Mouse (Mus musculus) liver, embryonic 14.5 days (tissue): ENCODE results near the gene Evi5. TPM values are rescaled to one million over a fixed set of nuclear protein-coding genes. Genes with fewer than 3 reads are reported as not detected.

Source experiments
- ATAC-seq: fragments of 200-750 bp; cut with Nextera tagmentation; 2 replicates; pipeline ENCODE4 v1.8.0; 2017; ENCODE audit warnings: moderate number of reproducible peaks, mild to moderate bottlenecking, moderate library complexity; ENCODE audit not compliant: insufficient read depth
- DNase-seq, 3 experiments: peaks; one replicate each; pipeline ENCODE4 v3.0.0-alpha.2; 2012 to 2013; ENCODE audit warnings: low read depth in 3 of 3, low spot score in 3 of 3
- H3K27ac ChIP-seq: fragments of 300-500 bp; sonication (generic); 2 replicates; pipeline ENCODE4 v1.5.1; 2014; ENCODE audit warnings: moderate library complexity, mild to moderate bottlenecking, control low read depth, inconsistent platforms
- H3K27me3 ChIP-seq: fragments of 300-500 bp; sonication (generic); 2 replicates; pipeline ENCODE4 v1.6.1; 2014; ENCODE audit warnings: mild to moderate bottlenecking, low read length, moderate library complexity; ENCODE audit not compliant: control insufficient read depth, insufficient read depth
- H3K36me3 ChIP-seq: fragments of 300-500 bp; sonication (generic); replicated peaks from 2 replicates; pipeline ENCODE4 v1.6.1; 2014; ENCODE audit warnings: low read depth; ENCODE audit not compliant: control insufficient read depth, insufficient read depth
- H3K4me1 ChIP-seq, 2 experiments: fragments of 200-500 bp in 1 of 2; fragments of 300-500 bp in 1 of 2; sonication (generic) in 1 of 2; replicated peaks; 2 replicates each; pipeline ENCODE4 v1.6.1; 2012 to 2014; ENCODE audit warnings: antibody characterized with exemption in 1 of 2, inconsistent platforms in 1 of 2, low read length in 1 of 2; ENCODE audit not compliant: control insufficient read depth in 2 of 2, insufficient read depth in 2 of 2
- H3K4me2 ChIP-seq: fragments of 300-500 bp; sonication (generic); 2 replicates; pipeline ENCODE4 v1.6.1; 2014; ENCODE audit warnings: low read depth, mild to moderate bottlenecking, control low read depth, moderate library complexity
- H3K4me3 ChIP-seq, 2 experiments: fragments of 200-500 bp in 1 of 2; fragments of 300-500 bp in 1 of 2; sonication (generic) in 1 of 2; 2 replicates each; pipeline ENCODE4 v1.5.1; 2012 to 2014; ENCODE audit warnings: low read depth in 2 of 2, low read length in 2 of 2, mild to moderate bottlenecking in 2 of 2, control low read depth in 1 of 2, inconsistent platforms in 1 of 2, moderate library complexity in 1 of 2; ENCODE audit not compliant: insufficient read depth in 1 of 2
- H3K9ac ChIP-seq: fragments of 300-500 bp; sonication (generic); replicated peaks from 2 replicates; pipeline ENCODE4 v1.6.1; 2014; ENCODE audit warnings: mild to moderate bottlenecking, control low read depth, moderate library complexity
- H3K9me3 ChIP-seq: fragments of 300-500 bp; sonication (generic); 2 replicates; pipeline ENCODE4 v1.6.1; 2016; ENCODE audit warnings: low read length, mixed read lengths; ENCODE audit not compliant: control insufficient read depth
- CTCF ChIP-seq: IDR thresholded peaks from 2 replicates; pipeline ENCODE4 v1.5.1; 2016; ENCODE audit warnings: antibody characterized with exemption, low read depth, control low read depth
- EP300 ChIP-seq: IDR thresholded peaks from 2 replicates; pipeline ENCODE4 v1.6.1; 2016; ENCODE audit warnings: antibody characterized with exemption, low read depth
- WGBS: fragments of 180-500 bp; shearing (Covaris S2); extraction: QIAGEN DNeasy Blood & Tissue Kit; methylation state at CpG from one replicate; pipeline ENCODE4 v1.1.7; 2014; ENCODE audit not compliant: insufficient replicate concordance; 5-methylcytosine and 5-hydroxymethylcytosine counted together
- polyA plus RNA-seq, 2 experiments: library from polyadenylated mRNA; depleted of rRNA in 1 of 2; stranded (reverse) in 1 of 2; unstranded in 1 of 2; fragments of >200 nt; fragmentation: Nextera tagmentation in 1 of 2; extraction: Ambion mirVana in 1 of 2; gene quantifications; 2 replicates each; pipeline versions ENCODE4 v1.2.1 to v1.2.3; 2012 to 2014

Evi5 gene
- polyA plus RNA-seq, 2 experiments: 22.7 to 41.4 TPM

DNA sequence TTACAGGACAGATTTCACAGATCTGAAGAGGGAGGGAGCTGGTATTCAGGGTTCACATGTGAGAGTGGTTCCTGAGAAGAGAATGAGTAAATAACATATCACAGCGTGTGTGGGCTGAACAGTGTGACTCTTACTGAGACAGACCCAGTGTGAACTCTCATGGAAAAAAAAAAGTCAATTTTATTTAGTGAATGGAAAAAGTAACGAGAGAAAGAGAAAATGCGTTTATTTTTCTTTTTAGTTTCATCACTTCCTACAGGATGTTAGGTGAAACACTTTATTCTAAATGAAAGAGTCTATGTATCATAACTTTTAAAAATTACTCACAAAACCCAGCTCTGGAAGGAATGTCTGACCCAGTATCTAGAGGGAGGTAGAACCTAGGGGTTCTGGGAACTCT, 143.5 kb downstream of the Evi5 start:
- TF ChIP-seq CTCF (no peak), EP300 (no peak)
- H3K4me2 ChIP-seq: no peak overlapping the region
- no peak overlapping the region for H3K4me3 ChIP-seq
- DNase-seq: no peak
- H3K27me3 ChIP-seq: peaks cover 34% of the 10 kb centered on the region
- no peak overlapping the region for H3K9ac ChIP-seq
- H3K36me3 ChIP-seq: no peaks in the 10 kb centered on the region
- no peak for ATAC-seq
- 54% methylated on average over 3 of the region's 3 CpGs for WGBS
- H3K9me3 ChIP-seq: no peaks in the 10 kb centered on the region
- no peak overlapping the region for H3K27ac ChIP-seq
- no peaks in the 10 kb centered on the region for H3K4me1 ChIP-seq

DNA sequence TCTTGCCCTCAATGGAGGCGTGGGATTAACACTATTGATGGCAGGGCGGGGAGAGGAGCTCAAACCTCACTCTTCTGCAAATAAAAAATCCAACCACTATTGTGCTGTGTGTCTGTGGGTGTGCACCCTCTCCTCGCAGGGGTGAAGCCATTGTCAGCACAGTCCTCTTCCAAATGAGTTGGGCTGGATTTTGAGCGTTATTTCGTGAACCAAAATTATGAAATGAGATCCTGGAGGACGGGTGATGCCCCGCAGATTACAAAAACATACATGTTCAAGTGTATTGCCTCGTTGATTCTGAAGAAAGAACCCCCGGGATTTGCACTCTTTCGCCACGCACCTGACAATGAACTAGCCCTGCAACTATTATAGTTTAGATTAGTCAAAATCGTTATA, 147.9 kb downstream of the Evi5 start:
- Histone ChIP-seq H3K4me3 (no peak overlapping the region), H3K9me3 (no peaks in the 10 kb centered on the region), H3K27me3 (peaks cover 74% of the 10 kb centered on the region), H3K4me2 (no peak overlapping the region), H3K27ac (no peak overlapping the region), H3K36me3 (no peaks in the 10 kb centered on the region), H3K9ac (no peak overlapping the region), H3K4me1 (no peaks in the 10 kb centered on the region)
- no peak for TF ChIP-seq CTCF
- no peak for TF ChIP-seq EP300
- no peak for DNase-seq
- no peak for ATAC-seq
- 30% methylated on average over 12 of the region's 12 CpGs for WGBS

DNA sequence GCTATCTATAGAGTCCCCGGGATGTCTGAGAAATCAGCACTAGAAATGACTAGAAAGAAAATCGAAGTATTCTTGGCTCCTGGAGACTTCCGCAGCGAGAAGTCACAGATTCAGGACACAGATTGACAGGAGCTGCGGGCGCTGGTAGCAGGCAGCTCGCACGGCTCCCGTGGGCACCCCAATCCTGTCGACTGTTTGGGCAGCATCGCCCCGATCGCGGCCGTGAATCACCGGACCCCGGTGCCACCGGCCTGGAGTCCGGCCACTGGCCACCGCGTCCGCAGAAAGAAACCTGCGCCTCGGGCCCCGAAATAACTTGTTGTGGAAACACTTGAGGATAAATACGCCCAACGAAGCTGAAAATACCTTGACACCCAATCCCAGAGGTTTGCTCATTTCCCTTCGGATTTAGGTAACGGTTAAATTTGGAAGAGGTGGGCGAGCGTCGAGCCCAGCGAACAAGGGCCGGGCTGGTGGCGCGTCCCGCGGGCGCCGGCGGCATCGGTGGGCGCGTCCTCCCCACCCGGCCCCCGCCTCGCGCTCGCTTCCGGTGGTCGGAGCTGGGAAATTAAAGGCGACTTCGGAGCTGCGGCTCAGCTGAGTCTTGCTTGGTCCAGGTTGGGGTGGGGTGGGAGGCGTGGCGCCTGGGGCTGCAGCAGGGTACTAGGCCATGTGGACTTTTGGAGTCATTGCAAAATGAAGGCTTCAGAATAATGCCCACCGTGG, 148.5 kb downstream of the Evi5 start:
- 1% methylated on average over 57 of the region's 57 CpGs for WGBS
- H3K27ac ChIP-seq: no peak overlapping the region
- H3K9me3 ChIP-seq: no peaks in the 10 kb centered on the region
- no peak for ATAC-seq
- no peak for TF ChIP-seq CTCF
- TF ChIP-seq EP300: no peak
- H3K36me3 ChIP-seq: no peaks in the 10 kb centered on the region
- peak overlapping the region; percentile 54 for H3K4me2 ChIP-seq
- peak overlapping the region in 1 of 2 experiments; percentile 26; a peak in 2 of 4 replicates for H3K4me3 ChIP-seq
- peaks cover 78% of the 10 kb centered on the region for H3K27me3 ChIP-seq
- no peak overlapping the region for H3K9ac ChIP-seq
- no peaks in the 10 kb centered on the region for H3K4me1 ChIP-seq
- no peak for DNase-seq

DNA sequence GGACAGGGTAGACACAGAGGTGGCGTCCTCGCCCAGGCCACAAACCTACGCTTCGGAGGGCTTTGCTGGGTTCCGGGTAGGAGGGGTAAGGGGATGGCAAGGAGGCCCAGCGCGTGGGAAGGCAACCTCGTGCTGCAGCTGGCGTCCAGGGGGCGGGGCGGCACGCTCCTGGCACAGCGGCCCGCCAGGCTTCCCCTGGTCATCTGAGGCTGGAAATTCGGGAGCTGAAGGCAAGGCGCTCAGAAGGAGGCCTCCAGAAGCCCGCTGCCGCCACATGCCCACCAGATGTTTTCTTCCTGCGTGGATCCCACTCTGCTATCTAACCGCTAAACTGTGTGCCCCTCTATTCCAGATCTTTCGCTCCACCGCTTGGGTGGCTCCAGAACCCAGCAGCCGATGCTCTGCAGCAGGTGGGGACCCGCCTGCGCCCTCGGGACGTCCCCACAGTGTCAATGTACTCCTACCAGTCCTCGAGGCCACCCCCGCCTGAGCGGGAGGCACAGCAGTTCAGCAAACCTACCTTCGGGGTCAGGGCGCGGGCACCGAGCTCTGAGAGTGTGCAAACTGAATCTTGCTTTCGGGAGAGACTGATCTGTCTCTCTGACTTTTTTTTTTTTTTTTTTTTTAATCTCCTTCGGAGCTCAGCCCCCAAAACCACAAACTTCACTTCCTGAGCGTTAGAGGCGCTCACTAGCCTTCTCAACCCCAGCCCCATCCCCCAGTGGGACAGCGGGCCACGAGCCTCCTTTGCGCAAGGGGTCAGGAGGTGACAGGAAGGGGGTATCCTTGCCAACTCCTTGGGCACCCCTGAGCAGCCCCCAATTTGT, 149.3 kb downstream of the Evi5 start, which contains the start of gene Gfi1:
TSS of gene Gfi1 (minus strand) at position 602 of the 827 bp plus-strand sequence.
- Histone ChIP-seq H3K27ac (no peak within 1 kb of the TSS), H3K27me3 (peaks cover 83% of the 10 kb centered on the region), H3K36me3 (no peaks in the 10 kb centered on the region), H3K9ac (no peak within 1 kb of the TSS), H3K4me1 (no peaks in the 10 kb centered on the region), H3K9me3 (no peaks in the 10 kb centered on the region), H3K4me3 (peak within 1 kb of the TSS; percentile 19 to 29; a peak in 2 of 4 replicates), H3K4me2 (peak within 1 kb of the TSS; percentile 54)
- DNase-seq: no peak
- TF ChIP-seq CTCF (no peak), EP300 (no peak)
- ATAC-seq: no peak
- 1% methylated on average over 41 of the region's 41 CpGs for WGBS
